Mouse (Mus musculus) heart, adult 8-10 months (tissue): ENCODE measurements around the gene Cc2d1b. TPM values are rescaled to one million over a fixed set of nuclear protein-coding genes. Genes with fewer than 3 reads are reported as not detected.

Experiments
- DNase-seq: peaks from one replicate; pipeline ENCODE4 v3.0.0; 2022; ENCODE audit warnings: low spot score
- total RNA-seq, 4 experiments: library from RNA; stranded (reverse); gene quantifications; 2 replicates each; pipeline ENCODE4 v1.2.4; 2022

Cc2d1b gene
- total RNA-seq, 4 experiments from 2014 or later: 15.4 to 15.8 (median 15.8) TPM

DNA sequence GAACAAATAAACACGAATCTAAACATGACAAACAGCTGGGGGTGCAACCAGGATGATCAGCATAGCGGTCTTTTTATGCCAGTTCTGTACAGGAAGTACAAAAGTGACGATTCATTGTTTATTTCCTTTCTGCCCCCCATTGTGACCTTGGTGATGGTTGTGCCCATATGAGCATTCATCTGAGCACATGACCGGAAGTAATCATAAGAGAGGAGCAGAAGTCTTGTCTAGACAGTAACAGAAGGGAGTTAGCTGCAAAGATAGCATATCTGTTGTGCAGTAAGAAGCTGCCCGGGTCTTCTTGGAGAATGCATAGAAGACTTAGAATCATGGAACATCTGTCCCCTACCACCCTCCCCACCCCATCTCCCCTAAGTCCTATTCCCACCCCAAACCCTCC is 19.0 kb downstream of the Cc2d1b start:
- no peak for DNase-seq

DNA sequence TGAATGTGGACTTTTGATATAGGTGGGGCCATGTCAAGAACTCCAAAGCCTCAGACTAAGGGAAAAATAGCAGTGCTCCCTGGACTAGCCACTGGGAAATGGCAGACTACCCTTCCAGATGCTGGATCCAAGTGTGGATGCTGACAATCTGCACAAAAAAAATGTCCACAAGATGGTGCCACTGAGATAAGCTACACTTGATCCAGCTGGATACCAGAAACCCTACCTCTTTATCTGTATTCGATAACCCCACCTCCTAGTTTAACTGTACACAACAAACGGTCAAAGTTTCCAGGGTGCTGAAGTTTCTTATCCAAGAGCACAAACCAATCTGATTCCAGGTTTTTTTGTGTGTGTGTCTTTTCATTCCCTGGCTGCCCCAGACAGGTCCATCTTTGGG is 44.7 kb downstream of the Cc2d1b start:
- DNase-seq: no peak

Other genes starting within 250 kb of the Cc2d1b start
- not detected for gene Shisal2a, start 236.6 kb upstream of the Cc2d1b start, total RNA-seq
- 1 to 10 TPM; 4.4 to 9.5 (median 6.3) TPM for gene Gpx7, start 213.0 kb upstream of the Cc2d1b start, total RNA-seq
- 10 to 100 TPM; 14.6 to 25.2 (median 18.6) TPM for gene Tut4, start 160.5 kb upstream of the Cc2d1b start, total RNA-seq
- gene Prpf38a, start 40.6 kb upstream of the Cc2d1b start, total RNA-seq: 10 to 100 TPM; 12.3 to 16.5 (median 13.5) TPM
- under 1 TPM in 1 of 4 experiments, not detected in 3; 0.40 TPM for gene Orc1, start 40.5 kb upstream of the Cc2d1b start, total RNA-seq
- gene 3110021N24Rik, start 99.7 kb downstream of the Cc2d1b start, total RNA-seq: under 1 TPM; 0.20 to 0.56 (median 0.42) TPM
- 10 to 100 TPM; 26.8 to 30.7 (median 29.0) TPM for gene Zfyve9, start 160.9 kb downstream of the Cc2d1b start, total RNA-seq
- gene Btf3l4, start 213.7 kb downstream of the Cc2d1b start, total RNA-seq: 10 to 100 TPM; 71.7 to 87.3 (median 80.1) TPM
- gene Txndc12, start 214.7 kb downstream of the Cc2d1b start, total RNA-seq: 10 to 100 TPM; 26.2 to 31.4 (median 27.8) TPM
- 10 to 100 TPM; 21.3 to 27.8 (median 22.5) TPM for gene Kti12, start 227.8 kb downstream of the Cc2d1b start, total RNA-seq
- gene A730015C16Rik, start 228.7 kb downstream of the Cc2d1b start, total RNA-seq: under 1 TPM in 1 of 4 experiments, not detected in 3; 0.25 TPM